Mouse (Mus musculus): ENCODE data around the gene Tbrg1. TPM values are rescaled to one million over a fixed set of nuclear protein-coding genes. Genes with fewer than 3 reads are reported as not detected.

Tbrg1 gene
- polyA plus RNA-seq (2015; fragmentation: Nextera tagmentation; extraction: Ambion mirVana): 204 and 207 TPM in 2 replicates

GRCm38 (mm10) chr9:37656931-37657481 is at the start of gene Tbrg1:
Tbrg1 (minus strand) TSS chr9:37657312.
- Histone ChIP-seq H3K9me3 (no peaks in the 10 kb centered on the region), H3K4me1 (peaks cover 6% of the 10 kb centered on the region; the same call in 1 of the 2 replicates)
- under 1% methylated on average over 36 of the region's 36 CpGs for WGBS

GRCm38 (mm10) chr9:37689970-37690686 is 33.0 kb upstream of the Tbrg1 start:
- Histone ChIP-seq H3K36me3 (no peaks in the 10 kb centered on the region), H3K9me3 (no peaks in the 10 kb centered on the region), H3K27ac (no peak overlapping the region), H3K4me2 (no peak overlapping the region), H3K27me3 (no peaks in the 10 kb centered on the region), H3K4me3 (no peak overlapping the region), H3K4me1 (no peaks in the 10 kb centered on the region), H3K9ac (no peak overlapping the region)
- 64% methylated on average over 5 of the region's 5 CpGs for WGBS
- no peak for ATAC-seq (ENCODE audit: insufficient number of reproducible peaks, low FRiP score, low TSS enrichment, low read depth)

More at GRCm38 (mm10) chr9:37656931-37657481, at the start of gene Tbrg1:
- no peaks in the 10 kb centered on the region for H3K27me3 ChIP-seq
- peaks cover 24% of the 10 kb centered on the region for H3K36me3 ChIP-seq
- H3K9ac ChIP-seq: peak within 1 kb of the TSS; percentile 87
- H3K27ac ChIP-seq: peak within 1 kb of the TSS; percentile 97
- peak within 1 kb of the TSS; percentile 77 for H3K4me3 ChIP-seq
- peak; percentile 89 for ATAC-seq (ENCODE audit: insufficient number of reproducible peaks, low FRiP score, low TSS enrichment, low read depth)
- peak within 1 kb of the TSS; percentile 61 for H3K4me2 ChIP-seq

DNA sequence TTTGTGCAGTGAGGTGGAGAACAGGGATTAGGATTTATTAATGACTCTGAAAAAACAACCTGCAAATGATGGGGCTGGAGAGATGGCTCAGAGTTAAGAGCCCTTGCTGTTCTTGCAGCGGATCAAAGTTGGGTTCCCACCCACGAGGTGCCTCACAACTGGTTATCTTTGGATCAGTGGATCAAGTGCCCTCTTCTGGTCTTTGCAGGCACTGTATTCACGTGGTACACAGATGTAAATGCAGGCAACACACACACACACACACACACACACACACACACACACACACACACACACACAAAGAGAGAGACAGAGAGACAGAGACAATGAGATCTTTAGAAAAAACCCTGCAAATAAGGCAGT is 30.8 kb upstream of the Tbrg1 start:
- no peaks in the 10 kb centered on the region for H3K27me3 ChIP-seq
- ATAC-seq (ENCODE audit: insufficient number of reproducible peaks, low FRiP score, low TSS enrichment, low read depth): no peak
- no peak overlapping the region for H3K4me3 ChIP-seq
- WGBS: 38% methylated on average over 3 of the region's 3 CpGs
- no peak overlapping the region for H3K9ac ChIP-seq
- no peaks in the 10 kb centered on the region for H3K36me3 ChIP-seq
- H3K27ac ChIP-seq: no peak overlapping the region
- H3K9me3 ChIP-seq: no peaks in the 10 kb centered on the region
- H3K4me1 ChIP-seq: no peaks in the 10 kb centered on the region
- no peak overlapping the region for H3K4me2 ChIP-seq

GRCm38 (mm10) chr9:37687288-37687940 is 30.3 kb upstream of the Tbrg1 start:
- Histone ChIP-seq H3K4me3 (no peak overlapping the region), H3K4me2 (no peak overlapping the region), H3K27ac (no peak overlapping the region), H3K9ac (no peak overlapping the region), H3K4me1 (no peaks in the 10 kb centered on the region), H3K36me3 (no peaks in the 10 kb centered on the region), H3K27me3 (no peaks in the 10 kb centered on the region), H3K9me3 (no peaks in the 10 kb centered on the region)
- 73% methylated on average over 3 of the region's 3 CpGs for WGBS
- ATAC-seq (ENCODE audit: insufficient number of reproducible peaks, low FRiP score, low TSS enrichment, low read depth): no peak

- H3K9me3 ChIP-seq: no peaks in the 10 kb centered on the region
- no peaks in the 10 kb centered on the region for H3K4me1 ChIP-seq
- H3K27me3 ChIP-seq: no peaks in the 10 kb centered on the region
- H3K4me2 ChIP-seq: no peak overlapping the region
- H3K9ac ChIP-seq: no peak overlapping the region
- ATAC-seq (ENCODE audit: insufficient number of reproducible peaks, low FRiP score, low TSS enrichment, low read depth): no peak
- H3K27ac ChIP-seq: no peak overlapping the region
- 100% methylated on average over 1 of the region's 1 CpGs for WGBS
- no peaks in the 10 kb centered on the region for H3K36me3 ChIP-seq
- H3K4me3 ChIP-seq: no peak overlapping the region
Measured at GRCm38 (mm10) chr9:37681123-37681522, 24.0 kb upstream of the Tbrg1 start.

GRCm38 (mm10) chr9:37675287-37675686 is 18.2 kb upstream of the Tbrg1 start:
- Histone ChIP-seq H3K9me3 (no peaks in the 10 kb centered on the region), H3K27me3 (no peaks in the 10 kb centered on the region), H3K4me1 (no peaks in the 10 kb centered on the region), H3K4me3 (no peak overlapping the region), H3K4me2 (no peak overlapping the region), H3K27ac (no peak overlapping the region), H3K36me3 (no peaks in the 10 kb centered on the region), H3K9ac (no peak overlapping the region)
- no peak for ATAC-seq (ENCODE audit: insufficient number of reproducible peaks, low FRiP score, low TSS enrichment, low read depth)
- 65% methylated on average over 4 of the region's 4 CpGs for WGBS

GRCm38 (mm10) chr9:37670261-37670660 is 13.1 kb upstream of the Tbrg1 start:
- ATAC-seq (ENCODE audit: insufficient number of reproducible peaks, low FRiP score, low TSS enrichment, low read depth): no peak
- Histone ChIP-seq H3K9ac (no peak overlapping the region), H3K4me3 (no peak overlapping the region), H3K4me1 (peaks cover 7% of the 10 kb centered on the region), H3K36me3 (no peaks in the 10 kb centered on the region), H3K9me3 (no peaks in the 10 kb centered on the region), H3K27me3 (no peaks in the 10 kb centered on the region), H3K4me2 (no peak overlapping the region), H3K27ac (no peak overlapping the region)
- 83% methylated on average over 3 of the region's 3 CpGs for WGBS

DNA sequence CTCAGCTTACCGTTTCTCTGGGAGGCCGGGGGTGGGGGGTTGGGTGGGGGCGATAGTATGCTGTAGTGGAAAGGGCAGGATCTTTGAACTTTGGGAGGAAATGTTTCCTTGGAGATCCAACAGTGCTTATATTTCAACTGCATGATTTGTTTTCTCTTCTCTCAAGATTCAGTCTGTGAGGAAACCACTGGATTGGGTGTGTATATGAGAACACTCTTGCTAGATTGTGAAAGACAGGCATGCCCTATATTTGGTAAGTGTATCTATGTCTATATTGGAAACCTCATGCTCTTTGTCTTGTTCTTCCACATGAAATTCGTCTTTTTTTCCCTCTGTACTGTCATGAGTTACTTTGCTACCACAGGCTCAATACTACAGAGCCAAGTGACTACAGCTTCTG is 12.6 kb upstream of the Tbrg1 start:
- Histone ChIP-seq H3K27ac (peak overlapping the region; percentile 47), H3K9me3 (no peaks in the 10 kb centered on the region), H3K9ac (no peak overlapping the region), H3K36me3 (no peaks in the 10 kb centered on the region), H3K4me1 (peaks cover 7% of the 10 kb centered on the region), H3K27me3 (no peaks in the 10 kb centered on the region), H3K4me3 (no peak overlapping the region), H3K4me2 (no peak overlapping the region)
- ATAC-seq (ENCODE audit: insufficient number of reproducible peaks, low FRiP score, low TSS enrichment, low read depth): no peak
- 69% methylated on average over 4 of the region's 4 CpGs for WGBS

DNA sequence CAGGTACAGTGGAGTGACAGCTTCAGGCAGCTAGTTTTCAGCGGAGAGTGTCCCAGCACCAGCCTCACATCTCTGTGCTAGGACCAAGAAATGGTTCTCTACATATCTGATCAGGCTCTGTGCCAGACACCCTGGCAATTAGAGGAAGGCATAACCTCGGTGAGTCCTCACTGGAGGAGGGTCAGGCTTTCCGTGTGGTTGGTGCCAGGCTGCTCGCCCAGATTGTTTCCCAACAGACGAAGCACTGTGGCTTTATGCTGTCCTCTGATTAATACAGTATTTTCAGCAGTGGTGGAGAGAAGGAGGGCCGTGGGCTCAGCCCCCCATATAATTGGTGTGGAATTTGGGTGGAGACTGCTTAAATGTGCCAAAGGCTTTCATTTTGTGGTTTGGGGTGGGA is 12.0 kb upstream of the Tbrg1 start, which contains the start of gene Panx3:
TSS of gene Panx3 (minus strand) at position 121 of the 400 bp plus-strand sequence.
- no peak within 1 kb of the TSS for H3K4me2 ChIP-seq
- H3K9me3 ChIP-seq: no peaks in the 10 kb centered on the region
- no peaks in the 10 kb centered on the region for H3K36me3 ChIP-seq
- H3K27ac ChIP-seq: peak within 1 kb of the TSS; percentile 57
- H3K27me3 ChIP-seq: no peaks in the 10 kb centered on the region
- H3K4me3 ChIP-seq: peak within 1 kb of the TSS; percentile 16; the same call in 1 of the 2 replicates
- WGBS: 47% methylated on average over 6 of the region's 6 CpGs
- H3K4me1 ChIP-seq: peaks cover 7% of the 10 kb centered on the region
- H3K9ac ChIP-seq: no peak within 1 kb of the TSS
- peak; percentile 81 for ATAC-seq (ENCODE audit: insufficient number of reproducible peaks, low FRiP score, low TSS enrichment, low read depth)

GRCm38 (mm10) chr9:37666045-37666444 is 8.9 kb upstream of the Tbrg1 start:
- Histone ChIP-seq H3K27me3 (no peaks in the 10 kb centered on the region), H3K9me3 (no peaks in the 10 kb centered on the region), H3K27ac (no peak overlapping the region), H3K4me1 (peaks cover 7% of the 10 kb centered on the region), H3K4me2 (no peak overlapping the region), H3K4me3 (no peak overlapping the region), H3K36me3 (no peaks in the 10 kb centered on the region), H3K9ac (no peak overlapping the region)
- ATAC-seq (ENCODE audit: insufficient number of reproducible peaks, low FRiP score, low TSS enrichment, low read depth): no peak
- 75% methylated on average over 7 of the region's 7 CpGs for WGBS

- H3K27ac ChIP-seq: no peak overlapping the region
- WGBS: 69% methylated on average over 2 of the region's 2 CpGs
- H3K36me3 ChIP-seq: no peaks in the 10 kb centered on the region
- no peak overlapping the region for H3K4me3 ChIP-seq
- H3K9ac ChIP-seq: no peak overlapping the region
- no peak for ATAC-seq (ENCODE audit: insufficient number of reproducible peaks, low FRiP score, low TSS enrichment, low read depth)
- H3K27me3 ChIP-seq: no peaks in the 10 kb centered on the region
- no peak overlapping the region for H3K4me2 ChIP-seq
- peaks cover 7% of the 10 kb centered on the region for H3K4me1 ChIP-seq
- no peaks in the 10 kb centered on the region for H3K9me3 ChIP-seq
Measured at GRCm38 (mm10) chr9:37664604-37665003, 7.5 kb upstream of the Tbrg1 start.

GRCm38 (mm10) chr9:37663210-37663609 is 6.1 kb upstream of the Tbrg1 start:
- H3K27ac ChIP-seq: no peak overlapping the region
- WGBS: 77% methylated on average over 1 of the region's 1 CpGs
- H3K9me3 ChIP-seq: no peaks in the 10 kb centered on the region
- no peak overlapping the region for H3K9ac ChIP-seq
- no peak overlapping the region for H3K4me3 ChIP-seq
- no peak for ATAC-seq (ENCODE audit: insufficient number of reproducible peaks, low FRiP score, low TSS enrichment, low read depth)
- H3K36me3 ChIP-seq: no peaks in the 10 kb centered on the region
- H3K4me1 ChIP-seq: no peaks in the 10 kb centered on the region
- H3K4me2 ChIP-seq: no peak overlapping the region
- H3K27me3 ChIP-seq: no peaks in the 10 kb centered on the region
